11 mouse cellular contexts compared by ENCODE assay signal in genomic region chr16:29629053-29629452, GRCm38 (mm10). TPM values are rescaled to one million over a fixed set of nuclear protein-coding genes. Genes with fewer than 3 reads are reported as not detected.
A peak's percentile ranks its signal among the peaks of the same experiment; 100 is the strongest.
DNase-seq lines count a peak whose midpoint lies in the region; ATAC-seq and TF ChIP-seq lines count a peak whose summit lies in the region.
"Had no signal": no experiment of that assay in that cellular context is flagged by ENCODE, and none has a peak within 500 bp of the region (broad histone marks: within the 10 kb centered on the region; RNA-seq: fewer than 3 reads in every experiment).

No protein-coding gene starts in this region.

- H3K4me1 ChIP-seq in hindbrain, embryonic 11.5 days (replicated peaks; ENCODE audit: control insufficient read depth, insufficient read depth, low read length), result no peaks in the 10 kb centered on the region
- H3K4me1 ChIP-seq in hindbrain, embryonic 13.5 days (replicated peaks), result no peaks in the 10 kb centered on the region
- H3K4me1 ChIP-seq in MEL (ENCODE audit: control insufficient read depth in 1 of 2, insufficient read depth in 2 of 2, low read length in 2 of 2), result no peaks in the 10 kb centered on the region
- H3K4me1 ChIP-seq: liver, embryonic 13.5 days had no signal

- no peak for TF ChIP-seq EP300 in MEL (IDR thresholded peaks at IDR 0.05; ENCODE audit: low read depth in 1 of 2, low read length in 2 of 2)

- DNase-seq in hindbrain, embryonic 11.5 days (ENCODE audit: low spot score), result peak; percentile 61
- DNase-seq in 3T3-L1 (ENCODE audit: low read depth, low spot score) (peak; percentile 85), MEL (ENCODE audit: low read depth, low spot score) (peak; percentile 47)
- peak; percentile 39 for DNase-seq in hindlimb bud, embryonic 11.5 days (ENCODE audit: extremely low spot score, low read depth, low spot score)
- DNase-seq in layer of hippocampus, postnatal 25 days (ENCODE audit: extremely low spot score in 1 of 2, low spot score in 1 of 2), result no peak
- no peak for DNase-seq in heart, adult 11 months
- DNase-seq in layer of hippocampus, postnatal 36 days, result no peak
- DNase-seq: adrenal gland, postnatal 25 days; liver, embryonic 13.5 days had no signal

- no peaks in the 10 kb centered on the region for H3K9me3 ChIP-seq in hindbrain, embryonic 11.5 days (ENCODE audit: control insufficient read depth, low read length)
- no peaks in the 10 kb centered on the region for H3K9me3 ChIP-seq in hindbrain, embryonic 13.5 days
- no peaks in the 10 kb centered on the region for H3K9me3 ChIP-seq in MEL (replicated peaks; ENCODE audit: insufficient read depth, low read length)
- H3K9me3 ChIP-seq: liver, embryonic 13.5 days had no signal

- WGBS in hindbrain, embryonic 11.5 days, result 95% methylated on average over 1 of the region's 1 CpGs
- 86% methylated on average over 1 of the region's 1 CpGs for WGBS in hindbrain, embryonic 13.5 days

- H3K27me3 ChIP-seq in hindbrain, embryonic 11.5 days (ENCODE audit: control insufficient read depth, insufficient read depth, low read length), result no peaks in the 10 kb centered on the region
- H3K27me3 ChIP-seq in hindbrain, embryonic 13.5 days, result peaks cover 18% of the 10 kb centered on the region; the same call in 1 of the 2 replicates
- H3K27me3 ChIP-seq in MEL (ENCODE audit: control insufficient read depth in 1 of 2, insufficient read depth in 2 of 2, low read length in 2 of 2), result no peaks in the 10 kb centered on the region
- H3K27me3 ChIP-seq: liver, embryonic 13.5 days had no signal

- TF ChIP-seq POLR2A in MEL (IDR thresholded peaks at IDR 0.05; ENCODE audit: control insufficient read depth in 1 of 2, insufficient read depth in 1 of 2, low read depth in 1 of 2, low read length in 2 of 2, poor library complexity in 1 of 2), result no peak

- H3K4me2 ChIP-seq in hindbrain, embryonic 11.5 days (replicated peaks; ENCODE audit: low read depth, low read length), result no peak overlapping the region
- no peak overlapping the region for H3K4me2 ChIP-seq in hindbrain, embryonic 13.5 days
- H3K4me2 ChIP-seq: liver, embryonic 13.5 days had no signal

- no peaks in the 10 kb centered on the region for H3K79me2 ChIP-seq in MEL (ENCODE audit: control insufficient read depth, insufficient read depth, low read length, poor library complexity)

- H3K27ac ChIP-seq in hindbrain, embryonic 11.5 days (ENCODE audit: low read depth, low read length), result no peak overlapping the region
- H3K27ac ChIP-seq in hindbrain, embryonic 13.5 days, result no peak overlapping the region
- no peak overlapping the region for H3K27ac ChIP-seq in MEL (ENCODE audit: control insufficient read depth, low read depth, low read length)
- H3K27ac ChIP-seq: liver, embryonic 13.5 days had no signal

- ATAC-seq in hindbrain, embryonic 11.5 days (ENCODE audit: low FRiP score), result no peak
- ATAC-seq in hindbrain, embryonic 13.5 days (ENCODE audit: low FRiP score), result no peak
- ATAC-seq: intestine, embryonic 16.5 days had no signal

- no peak overlapping the region for H3K9ac ChIP-seq in hindbrain, embryonic 11.5 days (ENCODE audit: low read depth, low read length)
- H3K9ac ChIP-seq in hindbrain, embryonic 13.5 days, result no peak overlapping the region
- H3K9ac ChIP-seq in MEL (ENCODE audit: control insufficient read depth, low read depth, low read length, poor library complexity, severe bottlenecking), result no peak overlapping the region
- H3K9ac ChIP-seq: liver, embryonic 13.5 days had no signal

- H3K4me3 ChIP-seq in hindbrain, embryonic 11.5 days (ENCODE audit: low read depth, low read length), result no peak overlapping the region
- H3K4me3 ChIP-seq in hindbrain, embryonic 13.5 days, result no peak overlapping the region
- no peak overlapping the region for H3K4me3 ChIP-seq in MEL (ENCODE audit: control insufficient read depth in 1 of 2, insufficient read depth in 1 of 2, low read depth in 2 of 2, low read length in 2 of 2)
- H3K4me3 ChIP-seq: liver, embryonic 13.5 days had no signal

- TF ChIP-seq RAD21 in MEL (IDR thresholded peaks at IDR 0.05; ENCODE audit: low read depth, low read length), result peak; percentile 43

- 0 out of 2 replicates have a peak, but pooled peaks cover 6% of the 10 kb centered on the region for H3K36me3 ChIP-seq in hindbrain, embryonic 11.5 days (ENCODE audit: control insufficient read depth, insufficient read depth, low read length)
- H3K36me3 ChIP-seq in hindbrain, embryonic 13.5 days, result peaks cover 79% of the 10 kb centered on the region
- H3K36me3 ChIP-seq in MEL (ENCODE audit: control insufficient read depth in 1 of 2, insufficient read depth in 2 of 2, low read length in 2 of 2), result peaks cover 0 to 24% of the 10 kb centered on the region in 2 experiments; a peak in 2 of 4 replicates

- peak in 1 of 3 experiments; percentile 46; a peak in 2 of 6 replicates for TF ChIP-seq CTCF in MEL (IDR thresholded peaks at IDR 0.05 in 2 of 3, conservative IDR thresholded peaks at IDR 0.05 in 1 of 3; ENCODE audit: control insufficient read depth in 1 of 3, insufficient read depth in 1 of 3, low read depth in 2 of 3, low read length in 3 of 3, poor library complexity in 1 of 3, severe bottlenecking in 1 of 3)

TF ChIP-seq in MEL, 35 proteins besides CTCF, POLR2A, EP300 and RAD21:
- TF ChIP-seq CHD1 (IDR thresholded peaks at IDR 0.05; ENCODE audit: low read depth, low read length), result no peak
- peak; percentile 15; the same call in 1 of the 2 replicates for TF ChIP-seq SMC3 (IDR thresholded peaks at IDR 0.05; ENCODE audit: low read depth, low read length)
- no peak for TF ChIP-seq HCFC1 (IDR thresholded peaks at IDR 0.05; ENCODE audit: low read depth, low read length)

RNA-seq across cellular contexts. Expression of gene Opa1, which starts 49.9 kb away (rescaled TPM):
- 51.2 and 53.8 TPM in 2 replicates for polyA plus RNA-seq in hindbrain, embryonic 11.5 days (2014; fragmentation: Nextera tagmentation; extraction: Ambion mirVana)
- polyA plus RNA-seq in hindbrain, embryonic 13.5 days (2015; fragmentation: Nextera tagmentation; extraction: Ambion mirVana), result 42.4 and 43.1 TPM in 2 replicates
- 45.6 and 48.4 TPM in 2 replicates for total RNA-seq in MEL (2012; rRNA removed)
- polyA plus RNA-seq in MEL (2012; ENCODE audit: insufficient read depth in 1 of 2, insufficient read length in 2 of 2, low read depth in 1 of 2, low replicate concordance in 2 of 2, missing spikeins in 1 of 2), result 10 to 100 TPM; 43.4 to 56.1 TPM
- total RNA-seq in layer of hippocampus, postnatal 25 days (2021), result 100 to 1,000 TPM; 102 to 107 TPM
- 100 to 1,000 TPM; 104 TPM for total RNA-seq in layer of hippocampus, postnatal 36 days (2021)

Comparison
In these comparisons a context has a peak if more than half of its experiments do, and no peak if none do; other contexts are left out.
1. DNase-seq: peak in hindbrain, embryonic 11.5 days (single experiment), 3T3-L1 (single experiment), MEL (single experiment) and hindlimb bud, embryonic 11.5 days (single experiment); none in layer of hippocampus, postnatal 25 days (0 of 2), heart, adult 11 months (single experiment) and layer of hippocampus, postnatal 36 days (0 of 2).